Mouse (Mus musculus) hindbrain, postnatal 0 days (tissue): ENCODE data around the gene Rad17. TPM values are rescaled to one million over a fixed set of nuclear protein-coding genes. Genes with fewer than 3 reads are reported as not detected.
A peak's percentile ranks its signal among the peaks of the same experiment; 100 is the strongest.

Experiments
- ATAC-seq: fragments of 200-750 bp; cut with Nextera tagmentation; 2 replicates; pipeline ENCODE4 v1.8.0; 2017; ENCODE audit warnings: mild to moderate bottlenecking, moderate TSS enrichment, moderate library complexity
- DNase-seq: peaks from one replicate; pipeline ENCODE4 v3.0.0-alpha.2; 2015; ENCODE audit warnings: low spot score
- H3K27ac ChIP-seq: fragments of 300-500 bp; sonication (generic); 2 replicates; pipeline ENCODE4 v1.5.1; 2014; ENCODE audit warnings: mild to moderate bottlenecking
- H3K27me3 ChIP-seq: fragments of 300-500 bp; sonication (generic); 2 replicates; pipeline ENCODE4 v1.6.1; 2014; ENCODE audit warnings: low read length, mixed read lengths; ENCODE audit not compliant: insufficient read depth
- H3K36me3 ChIP-seq: fragments of 300-500 bp; sonication (generic); 2 replicates; pipeline ENCODE4 v1.6.1; 2014; ENCODE audit warnings: low read length, mixed read lengths; ENCODE audit not compliant: insufficient read depth
- H3K4me1 ChIP-seq: fragments of 300-500 bp; sonication (generic); 2 replicates; pipeline ENCODE4 v1.6.1; 2014; ENCODE audit warnings: antibody characterized with exemption, low read length, mixed read lengths; ENCODE audit not compliant: insufficient read depth
- H3K4me2 ChIP-seq: fragments of 300-500 bp; sonication (generic); 2 replicates; pipeline ENCODE4 v1.6.1; 2014; ENCODE audit warnings: low read depth, mild to moderate bottlenecking, low read length, moderate library complexity, mixed read lengths
- H3K4me3 ChIP-seq: fragments of 300-500 bp; sonication (generic); 2 replicates; pipeline ENCODE4 v1.5.1; 2014; ENCODE audit warnings: low read length
- H3K9ac ChIP-seq: fragments of 300-500 bp; sonication (generic); replicated peaks from 2 replicates; pipeline ENCODE4 v1.6.1; 2014; ENCODE audit warnings: mild to moderate bottlenecking, low read length, moderate library complexity, mixed read lengths
- H3K9me3 ChIP-seq: fragments of 300-500 bp; sonication (generic); 2 replicates; pipeline ENCODE4 v1.6.1; 2016; ENCODE audit warnings: low read length, mixed read lengths
- CTCF ChIP-seq: IDR thresholded peaks from 2 replicates; pipeline ENCODE4 v1.5.1; 2016; ENCODE audit warnings: antibody characterized with exemption, control low read depth, low read depth
- WGBS: fragments of 180-500 bp; shearing (Covaris S2); extraction: QIAGEN DNeasy Blood & Tissue Kit; methylation state at CpG from one replicate; pipeline ENCODE4 v1.1.7; 2014; 5-methylcytosine and 5-hydroxymethylcytosine counted together
- polyA plus RNA-seq: library from polyadenylated mRNA; unstranded; fragments of >200 nt; fragmentation: Nextera tagmentation; extraction: Ambion mirVana; gene quantifications from 2 replicates; pipeline ENCODE4 v1.2.1, GENCODE M21; 2015
- total RNA-seq: library from RNA; depleted of rRNA; stranded (reverse); fragments of >200 nt; gene quantifications from 2 replicates; pipeline ENCODE4 v1.2.3, GENCODE M21; 2014

Rad17 gene
- total and polyA plus RNA-seq, 2 experiments from 2014 or later = 12.3 to 13.1 TPM

GRCm38 (mm10) chr13:100616181-100617087, 34.4 kb downstream of the Rad17 start, which contains the start of gene Marveld2:
Marveld2 (minus strand) TSS chr13:100616971.
- no peaks in the 10 kb centered on the region for H3K27me3 ChIP-seq
- peak within 1 kb of the TSS; percentile 53 for H3K4me3 ChIP-seq
- no peaks in the 10 kb centered on the region for H3K9me3 ChIP-seq
- H3K27ac ChIP-seq = peak within 1 kb of the TSS; percentile 11; the same call in 1 of the 2 replicates
- ATAC-seq (peak; percentile 69), DNase-seq (peak; percentile 34)
- peak within 1 kb of the TSS; percentile 54 for H3K9ac ChIP-seq
- H3K4me2 ChIP-seq = peak within 1 kb of the TSS; percentile 74
- WGBS = 7% methylated on average over 68 of the region's 77 CpGs
- TF ChIP-seq CTCF = no peak
- H3K36me3 ChIP-seq = peaks cover 30% of the 10 kb centered on the region; the same call in 1 of the 2 replicates
- no peaks in the 10 kb centered on the region for H3K4me1 ChIP-seq

GRCm38 (mm10) chr13:100612903-100613302, 37.9 kb downstream of the Rad17 start:
- peak; percentile 7; the same call in 1 of the 2 replicates for TF ChIP-seq CTCF
- H3K4me2 ChIP-seq = no peak overlapping the region
- H3K36me3 ChIP-seq = peaks cover 12% of the 10 kb centered on the region; the same call in 1 of the 2 replicates
- H3K27ac ChIP-seq = no peak overlapping the region
- no peaks in the 10 kb centered on the region for H3K4me1 ChIP-seq
- H3K27me3 ChIP-seq = no peaks in the 10 kb centered on the region
- 58% methylated on average over 2 of the region's 2 CpGs for WGBS
- no peak overlapping the region for H3K4me3 ChIP-seq
- peak; percentile 1 for DNase-seq
- no peak overlapping the region for H3K9ac ChIP-seq
- ATAC-seq = no peak
- no peaks in the 10 kb centered on the region for H3K9me3 ChIP-seq

- no peak for DNase-seq
- Histone ChIP-seq H3K4me1 (no peaks in the 10 kb centered on the region), H3K9me3 (no peaks in the 10 kb centered on the region), H3K4me2 (no peak overlapping the region), H3K36me3 (0 out of 2 replicates have a peak, but pooled peaks cover 5% of the 10 kb centered on the region), H3K27me3 (no peaks in the 10 kb centered on the region), H3K4me3 (no peak overlapping the region), H3K27ac (no peak overlapping the region), H3K9ac (no peak overlapping the region)
- no peak for ATAC-seq
- no peak for TF ChIP-seq CTCF
- WGBS = 85% methylated on average over 10 of the region's 10 CpGs
These were observed 38.6 kb downstream of the Rad17 start for GRCm38 (mm10) chr13:100612251-100612650.

- no peaks in the 10 kb centered on the region for H3K9me3 ChIP-seq
- H3K9ac ChIP-seq = no peak overlapping the region
- ATAC-seq = no peak
- no peaks in the 10 kb centered on the region for H3K27me3 ChIP-seq
- no peak for TF ChIP-seq CTCF
- no peak overlapping the region for H3K27ac ChIP-seq
- H3K4me1 ChIP-seq = no peaks in the 10 kb centered on the region
- H3K36me3 ChIP-seq = 0 out of 2 replicates have a peak, but pooled peaks cover 5% of the 10 kb centered on the region
- WGBS = 95% methylated on average over 13 of the region's 13 CpGs
- no peak overlapping the region for H3K4me3 ChIP-seq
- DNase-seq = no peak
- H3K4me2 ChIP-seq = no peak overlapping the region
These were observed 39.6 kb downstream of the Rad17 start for GRCm38 (mm10) chr13:100611266-100611665.

GRCm38 (mm10) chr13:100607756-100608155, 43.1 kb downstream of the Rad17 start:
- 92% methylated on average over 8 of the region's 8 CpGs for WGBS
- no peak for DNase-seq
- TF ChIP-seq CTCF = peak; percentile 32; the same call in 1 of the 2 replicates
- ATAC-seq = no peak
- Histone ChIP-seq H3K9ac (no peak overlapping the region), H3K9me3 (no peaks in the 10 kb centered on the region), H3K4me2 (no peak overlapping the region), H3K36me3 (0 out of 2 replicates have a peak, but pooled peaks cover 5% of the 10 kb centered on the region), H3K27me3 (no peaks in the 10 kb centered on the region), H3K4me3 (no peak overlapping the region), H3K4me1 (no peaks in the 10 kb centered on the region), H3K27ac (no peak overlapping the region)

GRCm38 (mm10) chr13:100605845-100606244, 45.0 kb downstream of the Rad17 start:
- 79% methylated on average over 1 of the region's 1 CpGs for WGBS
- Histone ChIP-seq H3K9me3 (no peaks in the 10 kb centered on the region), H3K27ac (no peak overlapping the region), H3K4me1 (no peaks in the 10 kb centered on the region), H3K4me2 (no peak overlapping the region), H3K4me3 (no peak overlapping the region), H3K9ac (no peak overlapping the region), H3K36me3 (no peaks in the 10 kb centered on the region), H3K27me3 (no peaks in the 10 kb centered on the region)
- ATAC-seq = no peak
- DNase-seq = no peak
- no peak for TF ChIP-seq CTCF

GRCm38 (mm10) chr13:100603738-100604095, 47.1 kb downstream of the Rad17 start:
- Histone ChIP-seq H3K9ac (no peak overlapping the region), H3K27ac (no peak overlapping the region), H3K36me3 (no peaks in the 10 kb centered on the region), H3K4me3 (no peak overlapping the region), H3K9me3 (no peaks in the 10 kb centered on the region), H3K27me3 (no peaks in the 10 kb centered on the region), H3K4me1 (no peaks in the 10 kb centered on the region), H3K4me2 (no peak overlapping the region)
- no peak for TF ChIP-seq CTCF
- WGBS = 92% methylated on average over 11 of the region's 11 CpGs
- DNase-seq = no peak
- no peak for ATAC-seq
